Mouse (Mus musculus) E14TG2a.4 (cell line): ENCODE results near the gene Gm13199.

Experiments used
- CTCF ChIP-seq: conservative IDR thresholded peaks from 2 replicates; pipeline ENCODE4 v1.5.1; 2014; ENCODE audit warnings: low read length
- POU5F1 ChIP-seq: IDR thresholded peaks from 2 replicates; pipeline ENCODE4 v1.6.1; 2014; ENCODE audit warnings: low read length, borderline replicate concordance

- TF ChIP-seq CTCF (no peak), POU5F1 (no peak)
Measured at GRCm38 (mm10) chr2:5825265-5825913, 37.3 kb downstream of the Gm13199 start.
